Mouse (Mus musculus): Measurements from ENCODE around the gene Sh3pxd2b.

Sh3pxd2b gene

GRCm38 (mm10) chr11:32340476-32341473 is 6.8 kb upstream of the Sh3pxd2b start:
- DNase-seq (ENCODE audit: low read depth in 2 of 2, low spot score in 2 of 2), result no peak

- DNase-seq (ENCODE audit: low read depth in 2 of 2, low spot score in 2 of 2), result peak; percentile 15 to 46
These were observed 4.8 kb upstream of the Sh3pxd2b start for GRCm38 (mm10) chr11:32342770-32343191.

GRCm38 (mm10) chr11:32343350-32343749 is 4.3 kb upstream of the Sh3pxd2b start:
- DNase-seq (ENCODE audit: low read depth in 2 of 2, low spot score in 2 of 2), result no peak

GRCm38 (mm10) chr11:32345504-32346297 is 1.9 kb upstream of the Sh3pxd2b start:
- DNase-seq (ENCODE audit: low read depth in 2 of 2, low spot score in 2 of 2), result no peak

- DNase-seq (ENCODE audit: low read depth in 2 of 2, low spot score in 2 of 2), result no peak
These were observed 385 bp upstream of the Sh3pxd2b start for GRCm38 (mm10) chr11:32347264-32347606.

- no peak for DNase-seq (ENCODE audit: low read depth in 2 of 2, low spot score in 2 of 2)
These were observed 1.0 kb downstream of the Sh3pxd2b start for GRCm38 (mm10) chr11:32348433-32349283.

- DNase-seq (ENCODE audit: low read depth in 2 of 2, low spot score in 2 of 2), result no peak
These were observed 1.8 kb downstream of the Sh3pxd2b start for GRCm38 (mm10) chr11:32349284-32349953.

GRCm38 (mm10) chr11:32352946-32353345 is 5.3 kb downstream of the Sh3pxd2b start:
- DNase-seq (ENCODE audit: low read depth in 2 of 2, low spot score in 2 of 2), result no peak

GRCm38 (mm10) chr11:32355377-32355776 is 7.8 kb downstream of the Sh3pxd2b start:
- DNase-seq (ENCODE audit: low read depth in 2 of 2, low spot score in 2 of 2), result no peak

GRCm38 (mm10) chr11:32357686-32358085 is 10.1 kb downstream of the Sh3pxd2b start:
- DNase-seq (ENCODE audit: low read depth in 2 of 2, low spot score in 2 of 2), result no peak

- no peak for DNase-seq (ENCODE audit: low read depth in 2 of 2, low spot score in 2 of 2)
These were observed 10.8 kb downstream of the Sh3pxd2b start for GRCm38 (mm10) chr11:32358399-32358798.

GRCm38 (mm10) chr11:32359566-32359965 is 11.9 kb downstream of the Sh3pxd2b start:
- DNase-seq (ENCODE audit: low read depth in 2 of 2, low spot score in 2 of 2), result no peak

GRCm38 (mm10) chr11:32361774-32362173 is 14.2 kb downstream of the Sh3pxd2b start:
- DNase-seq (ENCODE audit: low read depth in 2 of 2, low spot score in 2 of 2), result no peak

GRCm38 (mm10) chr11:32363188-32363587 is 15.6 kb downstream of the Sh3pxd2b start:
- DNase-seq (ENCODE audit: low read depth in 2 of 2, low spot score in 2 of 2), result no peak

- no peak for DNase-seq (ENCODE audit: low read depth in 2 of 2, low spot score in 2 of 2)
These were observed 16.1 kb downstream of the Sh3pxd2b start for GRCm38 (mm10) chr11:32363610-32364220.

GRCm38 (mm10) chr11:32364375-32364774 is 16.8 kb downstream of the Sh3pxd2b start:
- DNase-seq (ENCODE audit: low read depth in 2 of 2, low spot score in 2 of 2), result no peak

GRCm38 (mm10) chr11:32365498-32365897 is 17.9 kb downstream of the Sh3pxd2b start:
- no peak for DNase-seq (ENCODE audit: low read depth in 2 of 2, low spot score in 2 of 2)

GRCm38 (mm10) chr11:32367056-32367455 is 19.4 kb downstream of the Sh3pxd2b start:
- no peak for DNase-seq (ENCODE audit: low read depth in 2 of 2, low spot score in 2 of 2)

- DNase-seq (ENCODE audit: low read depth in 2 of 2, low spot score in 2 of 2), result no peak
These were observed 21.4 kb downstream of the Sh3pxd2b start for GRCm38 (mm10) chr11:32368986-32369385.

- no peak for DNase-seq (ENCODE audit: low read depth in 2 of 2, low spot score in 2 of 2)
These were observed 23.3 kb downstream of the Sh3pxd2b start for GRCm38 (mm10) chr11:32370881-32371280.

All from CD8-positive naive resting alpha-beta T cell, adult 2 months (primary cell).